Mouse (Mus musculus): ENCODE measurements around the gene Arhgef18.
A peak's percentile ranks its signal among the peaks of the same experiment; 100 is the strongest.

Arhgef18 gene

GRCm38 (mm10) chr8:3392771-3393710 is at the start of gene Arhgef18:
Gene Arhgef18 (plus strand): TSS chr8:3393006.
- peak; percentile 84 for DNase-seq (ENCODE audit: low spot score in 2 of 2)

GRCm38 (mm10) chr8:3345337-3345736 is 47.5 kb upstream of the Arhgef18 start:
- DNase-seq (ENCODE audit: low spot score in 2 of 2): no peak

- DNase-seq (ENCODE audit: low spot score in 2 of 2): no peak
Observed at GRCm38 (mm10) chr8:3346691-3347413, 46.0 kb upstream of the Arhgef18 start.

DNA sequence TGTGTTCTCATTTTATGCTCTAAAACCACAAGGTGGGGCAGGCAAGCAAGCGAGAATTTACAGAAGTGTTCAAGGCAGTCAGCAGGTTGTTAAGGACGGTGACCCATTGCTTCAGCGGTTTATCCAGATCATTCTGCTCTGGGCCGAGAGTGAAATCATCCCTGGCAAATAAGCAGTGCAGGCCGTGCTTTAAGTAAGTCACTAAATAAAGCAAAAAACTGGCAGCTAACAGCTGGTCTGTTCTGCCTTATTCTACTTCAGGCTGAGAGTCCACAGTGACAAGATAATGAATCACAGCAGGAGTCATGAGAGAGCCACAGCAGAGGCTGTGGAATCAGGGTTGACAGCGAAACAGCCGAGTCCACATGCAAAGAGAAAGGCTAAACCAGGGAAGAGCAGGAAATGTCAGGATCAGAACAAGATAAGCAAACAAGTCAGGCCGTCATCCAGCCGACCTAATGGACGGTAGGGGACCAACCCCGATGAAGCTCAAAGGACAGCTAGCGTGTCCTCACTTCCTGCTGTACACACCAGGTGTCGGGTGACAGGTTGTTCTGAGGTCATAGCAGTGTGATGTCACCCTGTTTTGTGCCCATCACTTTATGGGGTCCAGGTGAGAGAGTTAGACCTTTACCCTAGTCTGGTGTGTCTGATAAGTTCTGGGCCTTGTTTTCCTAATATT is 44.5 kb upstream of the Arhgef18 start:
- DNase-seq (ENCODE audit: low spot score in 2 of 2): peak; percentile 10 to 20

- no peak for DNase-seq (ENCODE audit: low spot score in 2 of 2)
Observed at GRCm38 (mm10) chr8:3350747-3351146, 42.1 kb upstream of the Arhgef18 start.

DNA sequence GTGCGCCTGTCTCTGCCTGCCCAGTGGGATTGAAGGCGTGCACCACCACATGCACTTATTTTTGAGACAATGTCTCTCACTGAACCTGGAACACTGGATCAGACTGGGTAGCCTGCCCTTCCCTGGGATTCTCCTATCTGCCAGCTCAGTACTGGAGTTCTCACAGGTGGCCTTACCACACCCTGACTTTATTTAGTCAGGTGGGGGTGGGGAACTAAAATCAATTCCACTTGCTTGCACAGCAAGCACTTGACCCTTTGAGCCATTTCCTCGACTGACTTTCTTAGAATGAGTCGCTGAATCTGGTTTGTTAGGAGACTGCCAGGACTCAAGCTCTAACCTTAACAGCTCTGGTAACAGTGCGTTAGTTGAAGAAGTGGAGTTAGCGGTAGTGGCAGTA is 40.1 kb upstream of the Arhgef18 start:
- no peak for DNase-seq (ENCODE audit: low spot score in 2 of 2)

DNA sequence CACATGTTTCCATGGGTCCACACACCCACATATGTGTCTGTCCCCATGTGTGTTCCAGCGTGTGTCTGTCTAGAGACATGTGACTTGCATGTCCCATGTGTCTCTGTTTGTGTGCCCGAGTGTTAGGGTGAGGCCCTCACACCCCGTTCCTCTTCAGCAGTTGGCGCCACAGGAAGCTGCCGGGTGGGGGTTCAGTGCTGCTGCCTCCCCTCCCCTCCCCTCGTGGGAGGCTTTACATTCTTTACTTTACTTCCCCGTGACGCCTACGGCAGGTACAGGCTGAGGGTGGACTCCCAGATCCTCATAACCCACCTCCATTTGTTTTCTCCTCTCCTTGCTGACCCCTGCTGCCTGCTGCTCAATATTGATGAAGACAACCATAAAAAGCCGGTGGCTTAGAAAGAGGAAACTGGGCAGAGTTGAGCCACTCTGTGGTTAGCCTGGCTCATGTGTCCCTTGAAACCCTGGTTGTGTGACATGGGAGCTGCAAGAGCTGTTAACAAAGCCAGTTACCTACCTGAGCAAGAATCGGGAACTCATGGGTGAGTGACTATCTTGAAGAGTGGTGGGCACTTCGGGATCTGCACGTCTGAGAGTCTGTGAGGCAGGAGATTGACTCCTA is 39.5 kb upstream of the Arhgef18 start, which contains the start of gene A430078G23Rik:
Gene A430078G23Rik, plus strand, starts transcription at position 227 of the 622 bp plus-strand sequence.
- no peak for DNase-seq (ENCODE audit: low spot score in 2 of 2)

GRCm38 (mm10) chr8:3353811-3354442 is 38.9 kb upstream of the Arhgef18 start:
- no peak for DNase-seq (ENCODE audit: low spot score in 2 of 2)

- no peak for DNase-seq (ENCODE audit: low spot score in 2 of 2)
Observed at GRCm38 (mm10) chr8:3354443-3354812, 38.4 kb upstream of the Arhgef18 start.

DNA sequence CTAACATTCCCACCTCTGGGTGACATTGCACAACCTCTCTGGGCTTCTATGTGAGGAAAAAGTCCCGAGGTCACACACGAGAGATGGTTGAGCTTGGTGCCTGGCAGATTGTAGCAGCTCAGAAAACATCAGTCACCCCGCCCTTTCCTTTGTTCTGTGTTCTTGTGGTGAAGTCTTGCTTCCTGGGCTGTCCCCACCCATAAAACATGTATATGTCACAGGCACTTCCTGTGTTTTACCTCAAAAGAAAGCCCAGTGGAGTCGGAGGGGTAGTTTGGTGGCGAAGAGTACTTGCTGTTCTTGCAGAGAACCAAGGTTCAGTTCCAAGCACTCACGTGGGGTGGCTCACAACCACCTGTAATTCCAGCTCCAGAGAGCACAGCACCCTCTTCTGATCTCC is 37.2 kb upstream of the Arhgef18 start:
- DNase-seq (ENCODE audit: low spot score in 2 of 2): no peak

DNA sequence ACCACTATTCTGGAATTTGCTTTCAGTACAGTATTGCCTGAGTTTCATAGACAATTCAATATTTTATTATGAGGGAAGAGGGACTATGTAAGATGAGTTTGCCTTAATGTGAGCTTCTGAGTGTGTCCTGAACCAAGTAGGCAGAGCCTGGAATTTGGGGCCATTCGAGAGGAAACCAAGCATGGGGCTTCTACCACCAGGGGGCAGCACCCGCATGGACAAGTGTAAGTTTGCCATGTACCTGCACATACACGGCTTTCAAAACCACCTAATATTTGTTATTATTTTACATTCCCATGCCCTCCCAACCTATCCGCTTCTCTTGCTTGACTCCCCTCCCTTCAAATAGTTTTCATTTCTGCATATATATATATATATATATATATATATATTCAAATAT is 34.7 kb upstream of the Arhgef18 start:
- peak; percentile 83 to 87 for DNase-seq (ENCODE audit: low spot score in 2 of 2)

DNA sequence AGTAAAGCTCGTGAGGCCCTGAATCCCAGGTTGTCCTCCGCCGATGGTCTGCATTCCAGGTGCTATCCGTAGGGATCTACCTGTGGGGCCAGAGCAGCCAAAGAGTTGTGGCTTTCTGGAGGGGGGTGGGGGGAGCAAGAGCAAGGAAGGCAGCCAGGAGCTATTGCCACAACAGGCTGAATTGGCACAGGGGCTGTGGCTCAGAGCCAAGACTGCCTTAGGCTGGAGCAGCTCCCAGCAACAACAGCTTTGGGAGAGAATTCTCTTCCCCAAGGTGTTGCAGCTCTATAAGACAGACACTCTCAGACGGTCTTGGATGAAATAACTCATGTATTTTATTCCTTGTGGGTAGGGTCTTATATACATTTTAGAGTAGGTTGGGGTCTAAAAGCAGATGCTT is 25.7 kb upstream of the Arhgef18 start:
- no peak for DNase-seq (ENCODE audit: low spot score in 2 of 2)

GRCm38 (mm10) chr8:3368091-3368490 is 24.7 kb upstream of the Arhgef18 start:
- no peak for DNase-seq (ENCODE audit: low spot score in 2 of 2)

GRCm38 (mm10) chr8:3375748-3376147 is 17.1 kb upstream of the Arhgef18 start:
- DNase-seq (ENCODE audit: low spot score in 2 of 2): no peak

DNA sequence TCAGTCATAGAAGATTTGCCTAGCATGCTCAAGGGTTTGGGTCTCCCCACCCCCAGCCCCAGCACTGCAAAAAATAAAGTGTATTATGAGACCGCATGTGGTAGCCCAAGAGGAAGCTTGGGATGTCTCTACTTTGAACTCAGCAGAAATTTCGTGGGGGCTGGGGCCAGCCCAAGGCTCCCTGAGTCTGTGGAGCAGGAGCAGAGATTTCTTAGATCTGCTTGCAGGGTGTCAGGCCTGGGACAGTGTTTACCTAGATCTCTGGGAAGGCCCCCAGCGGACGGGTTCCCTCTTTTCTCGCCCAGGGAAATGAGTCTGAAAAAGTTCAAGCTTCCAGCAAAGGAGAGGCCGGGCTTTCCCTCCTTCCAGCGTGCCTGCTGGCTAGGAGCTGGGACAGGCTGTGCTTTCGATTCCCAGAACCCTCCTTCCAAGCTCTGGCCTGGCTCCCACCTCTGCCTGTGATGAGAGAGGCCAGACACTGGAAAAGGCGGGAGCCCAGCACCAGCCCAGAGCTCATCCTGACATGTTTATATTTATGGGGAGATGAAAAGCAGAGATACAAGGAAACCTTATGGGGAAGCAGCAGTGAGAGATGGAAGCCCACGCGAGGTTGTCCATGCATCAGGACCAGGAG is 16.0 kb upstream of the Arhgef18 start:
- no peak for DNase-seq (ENCODE audit: low spot score in 2 of 2)

GRCm38 (mm10) chr8:3387286-3387685 is 5.5 kb upstream of the Arhgef18 start:
- peak; percentile 69 to 74 for DNase-seq (ENCODE audit: low spot score in 2 of 2)

DNA sequence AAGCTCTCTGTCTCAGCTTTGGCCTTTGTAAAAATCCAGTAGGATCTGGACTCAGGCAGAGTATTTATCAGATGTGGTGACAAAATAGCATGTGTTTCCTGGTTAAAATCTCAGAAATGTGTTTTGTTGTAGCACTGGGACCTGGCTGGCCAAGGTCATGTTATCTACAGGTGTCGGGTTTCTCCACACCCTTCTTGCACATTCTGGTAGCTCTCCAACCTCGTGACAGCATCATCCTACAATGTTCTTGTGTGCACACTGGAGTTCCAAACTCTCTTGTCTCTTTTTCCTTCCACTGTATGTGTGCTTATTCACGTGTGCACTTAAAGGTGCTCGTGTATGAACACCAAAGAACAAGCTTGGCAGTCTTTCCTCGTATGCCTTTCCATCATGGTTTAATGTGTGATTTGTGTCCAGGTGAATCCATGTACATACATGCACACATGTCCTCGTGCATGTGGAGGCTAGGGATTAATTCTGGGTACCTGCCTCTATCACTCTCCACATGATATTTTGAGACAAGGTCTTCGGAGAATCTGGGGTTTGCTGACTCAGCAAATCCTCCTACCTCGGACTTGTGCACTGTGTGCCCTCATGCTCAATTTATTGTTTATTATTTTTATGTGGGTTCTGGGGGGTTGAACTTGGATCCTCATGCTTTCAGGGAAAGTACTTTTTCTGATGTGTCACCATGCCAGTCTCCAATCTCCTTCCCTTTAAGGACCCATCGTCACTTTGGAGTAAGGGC is 4.0 kb upstream of the Arhgef18 start:
- no peak for DNase-seq (ENCODE audit: low spot score in 2 of 2)

DNA sequence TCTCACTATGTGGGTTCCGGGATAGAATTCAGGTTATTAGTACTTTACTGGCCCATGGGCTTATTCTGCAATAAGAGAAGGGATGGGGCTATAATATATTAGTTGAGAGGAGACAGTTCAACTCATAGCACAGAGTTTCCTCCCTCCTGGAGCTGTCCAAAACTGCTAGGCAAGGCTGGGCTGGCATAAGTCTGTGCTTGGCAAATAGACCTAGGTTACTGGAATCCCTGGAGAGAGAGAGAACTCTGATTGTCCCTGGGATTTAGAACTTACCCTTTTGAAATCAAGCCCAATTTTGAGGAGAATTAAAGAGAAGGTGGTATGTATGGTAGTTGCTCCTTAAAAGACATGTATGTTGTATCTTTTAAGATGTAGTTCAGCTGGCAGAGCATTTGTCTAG is 3.3 kb upstream of the Arhgef18 start:
- DNase-seq (ENCODE audit: low spot score in 2 of 2): no peak

DNA sequence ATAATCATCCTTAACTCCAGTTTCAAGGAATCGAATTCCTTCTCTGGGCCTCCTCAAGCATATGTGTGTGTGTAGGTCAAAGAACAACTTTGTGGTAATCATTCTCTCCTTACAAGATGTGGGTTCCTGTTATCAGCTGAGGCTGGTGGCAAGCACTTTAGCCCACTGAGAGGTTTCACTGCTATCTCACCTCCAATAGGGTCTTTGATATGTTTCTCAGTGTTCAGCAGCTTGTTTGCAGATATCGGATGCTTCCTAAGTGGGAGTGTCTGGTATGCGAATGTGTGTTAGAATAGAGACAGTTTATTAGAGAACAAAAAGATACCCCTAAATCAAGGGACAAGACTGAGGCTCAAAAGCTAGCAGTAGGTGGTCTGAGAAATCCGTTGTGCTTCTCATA is 513 bp upstream of the Arhgef18 start:
- DNase-seq (ENCODE audit: low spot score in 2 of 2): no peak

DNA sequence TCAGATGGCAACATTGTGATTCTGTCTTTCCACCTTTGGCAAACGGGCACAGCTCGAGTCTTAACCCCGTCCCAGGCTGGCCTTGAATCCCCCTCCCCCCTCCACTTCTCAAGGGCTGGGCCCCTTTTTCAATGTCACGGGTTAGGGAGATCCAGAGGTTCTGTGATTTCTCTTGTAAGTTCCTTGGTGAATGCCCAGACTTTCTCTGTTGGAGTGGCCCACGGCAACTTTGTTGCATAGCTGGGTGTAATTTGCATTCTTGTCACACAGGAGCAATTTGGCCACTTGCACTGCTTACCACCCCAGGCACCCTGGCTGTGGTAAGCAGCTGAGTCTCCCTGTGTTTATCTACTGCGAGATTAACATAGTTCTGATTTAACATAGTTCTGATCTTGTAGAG is 1.8 kb downstream of the Arhgef18 start:
- no peak for DNase-seq (ENCODE audit: low spot score in 2 of 2)
